ENCODE assay signal across 12 mouse cellular contexts in the genomic region with DNA sequence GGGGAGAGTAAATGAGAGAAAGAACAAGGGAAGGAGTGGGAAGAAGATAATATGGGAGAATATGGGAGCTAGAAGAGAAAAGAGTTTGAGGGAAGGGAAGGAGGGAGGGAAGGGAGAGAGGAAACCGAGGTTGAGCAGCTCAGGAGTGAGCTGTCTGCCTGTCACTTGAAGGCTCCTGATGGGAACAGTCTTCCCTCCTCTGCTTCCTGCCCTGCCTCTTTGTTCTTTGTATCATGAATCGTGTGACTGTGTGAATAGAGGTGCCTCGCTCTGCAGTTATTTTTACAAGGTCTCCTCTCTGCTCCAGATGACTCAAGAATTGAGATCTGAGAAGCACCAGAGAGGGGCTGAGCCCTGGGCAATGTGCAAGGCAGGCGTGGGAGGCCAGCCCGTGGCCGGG.
DNase-seq lines count a peak whose midpoint lies in the region; ATAC-seq lines count a peak whose summit lies in the region.
"Had no signal": no experiment of that assay in that cellular context is flagged by ENCODE, and none has a peak within 500 bp of the region (broad histone marks: within the 10 kb centered on the region; RNA-seq: fewer than 3 reads in every experiment).

No protein-coding gene starts in this region.

- no peak overlapping the region for H3K4me2 ChIP-seq in forebrain, embryonic 11.5 days (ENCODE audit: low read depth, low read length, severe bottlenecking)
- H3K4me2 ChIP-seq in intestine, embryonic 15.5 days (replicated peaks) = no peak overlapping the region
- H3K4me2 ChIP-seq in intestine, embryonic 16.5 days (ENCODE audit: low read depth, low read length) = no peak overlapping the region
- H3K4me2 ChIP-seq in midbrain, embryonic 14.5 days (ENCODE audit: low read length) = no peak overlapping the region
- H3K4me2 ChIP-seq in midbrain, embryonic 11.5 days = no peak overlapping the region
- H3K4me2 ChIP-seq in forebrain, embryonic 16.5 days (ENCODE audit: low read length) = no peak overlapping the region
- H3K4me2 ChIP-seq: liver, embryonic 15.5 days had no signal

- peak overlapping the region; percentile 31; the same call in 1 of the 2 replicates for H3K27ac ChIP-seq in forebrain, embryonic 10.5 days
- no peak overlapping the region for H3K27ac ChIP-seq in forebrain, embryonic 11.5 days (ENCODE audit: low read depth, low read length)
- no peak overlapping the region for H3K27ac ChIP-seq in intestine, embryonic 15.5 days
- H3K27ac ChIP-seq in intestine, embryonic 16.5 days (ENCODE audit: low read length) = no peak overlapping the region
- 0 out of 2 replicates have a peak overlapping the region, but pooled peaks have one; percentile 26 for H3K27ac ChIP-seq in midbrain, embryonic 14.5 days (replicated peaks; ENCODE audit: low read depth, low read length)
- no peak overlapping the region for H3K27ac ChIP-seq in midbrain, embryonic 11.5 days (ENCODE audit: low read depth, low read length)
- peak overlapping the region; percentile 78 for H3K27ac ChIP-seq in forebrain, embryonic 16.5 days (ENCODE audit: low read length)
- H3K27ac ChIP-seq: layer of hippocampus, adult 2 months; liver, embryonic 15.5 days had no signal

- H3K9ac ChIP-seq in forebrain, embryonic 11.5 days (ENCODE audit: low read length) = no peak overlapping the region
- no peak overlapping the region for H3K9ac ChIP-seq in intestine, embryonic 15.5 days
- no peak overlapping the region for H3K9ac ChIP-seq in intestine, embryonic 16.5 days (ENCODE audit: low read depth, low read length)
- no peak overlapping the region for H3K9ac ChIP-seq in midbrain, embryonic 14.5 days (replicated peaks; ENCODE audit: low read length)
- H3K9ac ChIP-seq in midbrain, embryonic 11.5 days (ENCODE audit: low read length) = no peak overlapping the region
- H3K9ac ChIP-seq in forebrain, embryonic 16.5 days (replicated peaks; ENCODE audit: low read depth, low read length) = no peak overlapping the region; the same call in 1 of the 2 replicates
- H3K9ac ChIP-seq: liver, embryonic 15.5 days had no signal

- 89% methylated on average over 6 of the region's 6 CpGs for WGBS in forebrain, embryonic 10.5 days
- 75% methylated on average over 6 of the region's 6 CpGs for WGBS in forebrain, embryonic 11.5 days
- WGBS in intestine, embryonic 15.5 days = 74% methylated on average over 6 of the region's 6 CpGs
- 75% methylated on average over 6 of the region's 6 CpGs for WGBS in intestine, embryonic 16.5 days
- WGBS in midbrain, embryonic 14.5 days = 76% methylated on average over 6 of the region's 6 CpGs
- 82% methylated on average over 6 of the region's 6 CpGs for WGBS in midbrain, embryonic 11.5 days
- 64% methylated on average over 6 of the region's 6 CpGs for WGBS in forebrain, embryonic 16.5 days

- peaks cover 6% of the 10 kb centered on the region; the same call in 1 of the 2 replicates for H3K4me1 ChIP-seq in forebrain, embryonic 10.5 days
- no peaks in the 10 kb centered on the region for H3K4me1 ChIP-seq in forebrain, embryonic 11.5 days (replicated peaks; ENCODE audit: control insufficient read depth, insufficient read depth, low read length)
- no peaks in the 10 kb centered on the region; the same call in 1 of the 2 replicates for H3K4me1 ChIP-seq in intestine, embryonic 15.5 days (replicated peaks)
- peaks cover 7% of the 10 kb centered on the region; the same call in 1 of the 2 replicates for H3K4me1 ChIP-seq in intestine, embryonic 16.5 days (ENCODE audit: control insufficient read depth, insufficient read depth, low read length)
- no peaks in the 10 kb centered on the region for H3K4me1 ChIP-seq in midbrain, embryonic 14.5 days (ENCODE audit: control insufficient read depth, insufficient read depth, low read length)
- no peaks in the 10 kb centered on the region; the same call in 1 of the 2 replicates for H3K4me1 ChIP-seq in midbrain, embryonic 11.5 days (ENCODE audit: control insufficient read depth, insufficient read depth, low read length)
- no peaks in the 10 kb centered on the region for H3K4me1 ChIP-seq in forebrain, embryonic 16.5 days (replicated peaks; ENCODE audit: control insufficient read depth, insufficient read depth, low read length)

- peaks cover 37% of the 10 kb centered on the region for H3K36me3 ChIP-seq in forebrain, embryonic 10.5 days (replicated peaks)
- H3K36me3 ChIP-seq in forebrain, embryonic 11.5 days (ENCODE audit: control insufficient read depth, insufficient read depth, low read length) = no peaks in the 10 kb centered on the region; the same call in 1 of the 2 replicates
- no peaks in the 10 kb centered on the region for H3K36me3 ChIP-seq in intestine, embryonic 15.5 days
- peaks cover 7% of the 10 kb centered on the region for H3K36me3 ChIP-seq in intestine, embryonic 16.5 days (ENCODE audit: control insufficient read depth, insufficient read depth, low read length)
- H3K36me3 ChIP-seq in midbrain, embryonic 14.5 days (ENCODE audit: control insufficient read depth, insufficient read depth, low read length) = no peaks in the 10 kb centered on the region
- H3K36me3 ChIP-seq in midbrain, embryonic 11.5 days (ENCODE audit: control insufficient read depth, insufficient read depth, low read length) = no peaks in the 10 kb centered on the region; the same call in 1 of the 2 replicates
- no peaks in the 10 kb centered on the region for H3K36me3 ChIP-seq in forebrain, embryonic 16.5 days (ENCODE audit: control insufficient read depth, insufficient read depth)
- H3K36me3 ChIP-seq: G1E; liver, embryonic 15.5 days had no signal

- H3K27me3 ChIP-seq in forebrain, embryonic 10.5 days (ENCODE audit: poor library complexity, severe bottlenecking) = no peaks in the 10 kb centered on the region
- no peaks in the 10 kb centered on the region for H3K27me3 ChIP-seq in forebrain, embryonic 11.5 days (ENCODE audit: control insufficient read depth, insufficient read depth, low read length)
- H3K27me3 ChIP-seq in intestine, embryonic 15.5 days (replicated peaks) = no peaks in the 10 kb centered on the region
- H3K27me3 ChIP-seq in intestine, embryonic 16.5 days (replicated peaks; ENCODE audit: control insufficient read depth, insufficient read depth, low read length) = no peaks in the 10 kb centered on the region
- no peaks in the 10 kb centered on the region for H3K27me3 ChIP-seq in midbrain, embryonic 14.5 days (ENCODE audit: control insufficient read depth, insufficient read depth, low read length)
- no peaks in the 10 kb centered on the region for H3K27me3 ChIP-seq in midbrain, embryonic 11.5 days (ENCODE audit: control insufficient read depth, insufficient read depth, low read length)
- H3K27me3 ChIP-seq in forebrain, embryonic 16.5 days (replicated peaks; ENCODE audit: control insufficient read depth, insufficient read depth, low read length) = no peaks in the 10 kb centered on the region
- H3K27me3 ChIP-seq: liver, embryonic 15.5 days had no signal

- H3K4me3 ChIP-seq in forebrain, embryonic 10.5 days = no peak overlapping the region
- H3K4me3 ChIP-seq in forebrain, embryonic 11.5 days (ENCODE audit: low read depth, low read length) = no peak overlapping the region
- no peak overlapping the region for H3K4me3 ChIP-seq in intestine, embryonic 15.5 days (replicated peaks)
- no peak overlapping the region for H3K4me3 ChIP-seq in intestine, embryonic 16.5 days (ENCODE audit: low read length)
- H3K4me3 ChIP-seq in midbrain, embryonic 14.5 days (replicated peaks; ENCODE audit: low read depth, low read length) = no peak overlapping the region
- no peak overlapping the region for H3K4me3 ChIP-seq in midbrain, embryonic 11.5 days (ENCODE audit: low read depth, low read length)
- no peak overlapping the region for H3K4me3 ChIP-seq in forebrain, embryonic 16.5 days (replicated peaks; ENCODE audit: low read length)
- H3K4me3 ChIP-seq: layer of hippocampus, adult 2 months; liver, embryonic 15.5 days had no signal

- no peak for DNase-seq in forebrain, embryonic 10.5 days (ENCODE audit: extremely low spot score, low spot score)
- no peak for DNase-seq in forebrain, embryonic 11.5 days (ENCODE audit: low spot score)
- no peak for DNase-seq in midbrain, embryonic 14.5 days
- no peak for DNase-seq in midbrain, embryonic 11.5 days (ENCODE audit: low spot score, missing footprints)
- DNase-seq in gastrocnemius, adult 8-10 months (ENCODE audit: low spot score in 2 of 2) = no peak

- H3K9me3 ChIP-seq in forebrain, embryonic 10.5 days = peaks cover 10% of the 10 kb centered on the region
- H3K9me3 ChIP-seq in forebrain, embryonic 11.5 days (ENCODE audit: control insufficient read depth, low read length) = no peaks in the 10 kb centered on the region
- H3K9me3 ChIP-seq in intestine, embryonic 15.5 days = no peaks in the 10 kb centered on the region
- 0 out of 2 replicates have a peak, but pooled peaks cover 3% of the 10 kb centered on the region for H3K9me3 ChIP-seq in intestine, embryonic 16.5 days (ENCODE audit: control insufficient read depth, low read length)
- H3K9me3 ChIP-seq in midbrain, embryonic 14.5 days (ENCODE audit: control insufficient read depth, low read length) = no peaks in the 10 kb centered on the region
- H3K9me3 ChIP-seq in midbrain, embryonic 11.5 days (ENCODE audit: control insufficient read depth, low read length) = no peaks in the 10 kb centered on the region
- no peaks in the 10 kb centered on the region for H3K9me3 ChIP-seq in forebrain, embryonic 16.5 days (ENCODE audit: control insufficient read depth, low read length)
- H3K9me3 ChIP-seq: liver, embryonic 15.5 days had no signal

- ATAC-seq in forebrain, embryonic 11.5 days (replicated peaks; ENCODE audit: low FRiP score) = no peak
- 0 out of 2 replicates have a peak, but pooled peaks have one; percentile 26 for ATAC-seq in intestine, embryonic 15.5 days
- ATAC-seq in intestine, embryonic 16.5 days = no peak
- no peak for ATAC-seq in midbrain, embryonic 14.5 days (ENCODE audit: low FRiP score, low TSS enrichment)
- ATAC-seq in midbrain, embryonic 11.5 days (ENCODE audit: low FRiP score) = no peak
- peak; percentile 78 for ATAC-seq in forebrain, embryonic 16.5 days
- ATAC-seq: CD4-positive, CD25-positive, alpha-beta regulatory T cell, adult 4 months had no signal

Comparison
In these comparisons a context has a peak if more than half of its experiments do, and no peak if none do; other contexts are left out.
1. H3K27ac ChIP-seq: peak in forebrain, embryonic 10.5 days (single experiment), midbrain, embryonic 14.5 days (single experiment) and forebrain, embryonic 16.5 days (single experiment); none in forebrain, embryonic 11.5 days (single experiment), intestine, embryonic 15.5 days (single experiment), intestine, embryonic 16.5 days (single experiment) and midbrain, embryonic 11.5 days (single experiment).
2. ATAC-seq: peak in intestine, embryonic 15.5 days (single experiment) and forebrain, embryonic 16.5 days (single experiment); none in forebrain, embryonic 11.5 days (single experiment), intestine, embryonic 16.5 days (single experiment), midbrain, embryonic 14.5 days (single experiment) and midbrain, embryonic 11.5 days (single experiment).